Mouse (Mus musculus): ENCODE measurements around the gene Avpi1. TPM values are rescaled to one million over a fixed set of nuclear protein-coding genes. Genes with fewer than 3 reads are reported as not detected.

Avpi1 gene
- polyA plus RNA-seq, 1 experiment from 2014 or later, result 8.1 TPM

GRCm38 (mm10) chr19:42157493-42158237 is 28.8 kb upstream of the Avpi1 start:
- Histone ChIP-seq H3K4me3 (no peak overlapping the region), H3K27ac (replicated peaks) (no peak overlapping the region), H3K9ac (replicated peaks) (no peak overlapping the region), H3K27me3 (no peaks in the 10 kb centered on the region), H3K9me3 (no peaks in the 10 kb centered on the region), H3K4me1 (no peaks in the 10 kb centered on the region), H3K36me3 (no peaks in the 10 kb centered on the region), H3K4me2 (replicated peaks) (no peak overlapping the region)
- 69% methylated on average over 12 of the region's 12 CpGs for WGBS
- no peak for ATAC-seq (replicated peaks)

GRCm38 (mm10) chr19:42151990-42152389 is 23.1 kb upstream of the Avpi1 start:
- Histone ChIP-seq H3K27ac (replicated peaks) (no peak overlapping the region), H3K4me1 (peaks cover 13% of the 10 kb centered on the region), H3K4me2 (replicated peaks) (no peak overlapping the region), H3K9me3 (no peaks in the 10 kb centered on the region), H3K27me3 (peaks cover 9% of the 10 kb centered on the region), H3K36me3 (no peaks in the 10 kb centered on the region), H3K9ac (replicated peaks) (no peak overlapping the region), H3K4me3 (no peak overlapping the region)
- WGBS, result 2% methylated on average over 6 of the region's 6 CpGs
- ATAC-seq (replicated peaks), result 0 out of 2 replicates have a peak, but pooled peaks have one; percentile 17

- 30% methylated on average over 7 of the region's 7 CpGs for WGBS
- peak overlapping the region; percentile 69 for H3K4me2 ChIP-seq (replicated peaks)
- H3K27me3 ChIP-seq, result peaks cover 9% of the 10 kb centered on the region
- peak overlapping the region; percentile 55 for H3K9ac ChIP-seq (replicated peaks)
- no peaks in the 10 kb centered on the region for H3K9me3 ChIP-seq
- H3K4me3 ChIP-seq, result peak overlapping the region; percentile 54
- no peaks in the 10 kb centered on the region for H3K36me3 ChIP-seq
- no peak for ATAC-seq (replicated peaks)
- H3K4me1 ChIP-seq, result peaks cover 13% of the 10 kb centered on the region
- H3K27ac ChIP-seq (replicated peaks), result no peak overlapping the region
Measured at GRCm38 (mm10) chr19:42148569-42148860, 19.7 kb upstream of the Avpi1 start.

- H3K4me3 ChIP-seq, result peak overlapping the region; percentile 54
- peak overlapping the region; percentile 55 for H3K9ac ChIP-seq (replicated peaks)
- H3K27me3 ChIP-seq, result peaks cover 9% of the 10 kb centered on the region
- H3K4me2 ChIP-seq (replicated peaks), result peak overlapping the region; percentile 69
- no peaks in the 10 kb centered on the region for H3K36me3 ChIP-seq
- peaks cover 13% of the 10 kb centered on the region for H3K4me1 ChIP-seq
- peak; percentile 33 for ATAC-seq (replicated peaks)
- H3K9me3 ChIP-seq, result no peaks in the 10 kb centered on the region
- under 1% methylated on average over 63 of the region's 63 CpGs for WGBS
- 0 out of 2 replicates have a peak overlapping the region, but pooled peaks have one; percentile 19 for H3K27ac ChIP-seq (replicated peaks)
Measured at GRCm38 (mm10) chr19:42147769-42148568, 19.1 kb upstream of the Avpi1 start.

- WGBS, result under 1% methylated on average over 47 of the region's 57 CpGs
Measured at GRCm38 (mm10) chr19:42147170-42147768, 18.4 kb upstream of the Avpi1 start, which contains the start of gene Marveld1. TSS of gene Marveld1 (plus strand) at chr19:42147400.

GRCm38 (mm10) chr19:42146276-42147010 is 17.6 kb upstream of the Avpi1 start:
- peaks cover 13% of the 10 kb centered on the region for H3K4me1 ChIP-seq
- H3K9me3 ChIP-seq, result no peaks in the 10 kb centered on the region
- no peak overlapping the region for H3K27ac ChIP-seq (replicated peaks)
- no peak overlapping the region for H3K4me3 ChIP-seq
- WGBS, result 90% methylated on average over 9 of the region's 9 CpGs
- peaks cover 9% of the 10 kb centered on the region for H3K27me3 ChIP-seq
- H3K4me2 ChIP-seq (replicated peaks), result no peak overlapping the region
- no peaks in the 10 kb centered on the region for H3K36me3 ChIP-seq
- no peak overlapping the region for H3K9ac ChIP-seq (replicated peaks)
- ATAC-seq (replicated peaks), result no peak

More at GRCm38 (mm10) chr19:42147170-42147768, 18.4 kb upstream of the Avpi1 start, which contains the start of gene Marveld1:
- ATAC-seq (replicated peaks), result peak; percentile 23; the same call in 1 of the 2 replicates
- 0 out of 2 replicates have a peak within 1 kb of the TSS, but pooled peaks have one; percentile 19 for H3K27ac ChIP-seq (replicated peaks)
- peaks cover 9% of the 10 kb centered on the region for H3K27me3 ChIP-seq
- peaks cover 13% of the 10 kb centered on the region for H3K4me1 ChIP-seq
- H3K36me3 ChIP-seq, result no peaks in the 10 kb centered on the region
- H3K4me3 ChIP-seq, result peak within 1 kb of the TSS; percentile 54
- peak within 1 kb of the TSS; percentile 55 for H3K9ac ChIP-seq (replicated peaks)
- H3K4me2 ChIP-seq (replicated peaks), result peak within 1 kb of the TSS; percentile 69
- no peaks in the 10 kb centered on the region for H3K9me3 ChIP-seq

GRCm38 (mm10) chr19:42145731-42146130 is 16.9 kb upstream of the Avpi1 start:
- no peak overlapping the region for H3K27ac ChIP-seq (replicated peaks)
- peaks cover 13% of the 10 kb centered on the region for H3K4me1 ChIP-seq
- H3K36me3 ChIP-seq, result no peaks in the 10 kb centered on the region
- no peak overlapping the region for H3K4me3 ChIP-seq
- H3K27me3 ChIP-seq, result peaks cover 9% of the 10 kb centered on the region
- no peak for ATAC-seq (replicated peaks)
- H3K9ac ChIP-seq (replicated peaks), result no peak overlapping the region
- 91% methylated on average over 2 of the region's 2 CpGs for WGBS
- H3K4me2 ChIP-seq (replicated peaks), result no peak overlapping the region
- no peaks in the 10 kb centered on the region for H3K9me3 ChIP-seq

- H3K27me3 ChIP-seq, result peaks cover 9% of the 10 kb centered on the region
- peaks cover 13% of the 10 kb centered on the region for H3K4me1 ChIP-seq
- 66% methylated on average over 4 of the region's 4 CpGs for WGBS
Measured at GRCm38 (mm10) chr19:42145210-42145609, 16.4 kb upstream of the Avpi1 start.

GRCm38 (mm10) chr19:42144541-42145167 is 15.8 kb upstream of the Avpi1 start:
- H3K4me1 ChIP-seq, result peaks cover 13% of the 10 kb centered on the region
- 31% methylated on average over 8 of the region's 8 CpGs for WGBS
- H3K4me2 ChIP-seq (replicated peaks), result no peak overlapping the region
- no peaks in the 10 kb centered on the region for H3K9me3 ChIP-seq
- ATAC-seq (replicated peaks), result no peak
- peaks cover 9% of the 10 kb centered on the region for H3K27me3 ChIP-seq
- no peaks in the 10 kb centered on the region for H3K36me3 ChIP-seq
- H3K27ac ChIP-seq (replicated peaks), result no peak overlapping the region
- no peak overlapping the region for H3K9ac ChIP-seq (replicated peaks)
- H3K4me3 ChIP-seq, result no peak overlapping the region

More at GRCm38 (mm10) chr19:42145210-42145609, 16.4 kb upstream of the Avpi1 start:
- ATAC-seq (replicated peaks), result no peak
- H3K9ac ChIP-seq (replicated peaks), result no peak overlapping the region
- no peaks in the 10 kb centered on the region for H3K36me3 ChIP-seq
- H3K27ac ChIP-seq (replicated peaks), result no peak overlapping the region
- H3K4me3 ChIP-seq, result no peak overlapping the region
- H3K4me2 ChIP-seq (replicated peaks), result no peak overlapping the region
- H3K9me3 ChIP-seq, result no peaks in the 10 kb centered on the region

GRCm38 (mm10) chr19:42144067-42144466 is 15.2 kb upstream of the Avpi1 start:
- Histone ChIP-seq H3K27me3 (peaks cover 7% of the 10 kb centered on the region), H3K4me2 (replicated peaks) (no peak overlapping the region), H3K9ac (replicated peaks) (no peak overlapping the region), H3K36me3 (no peaks in the 10 kb centered on the region), H3K9me3 (no peaks in the 10 kb centered on the region), H3K27ac (replicated peaks) (no peak overlapping the region), H3K4me3 (no peak overlapping the region), H3K4me1 (peaks cover 13% of the 10 kb centered on the region)
- no peak for ATAC-seq (replicated peaks)
- WGBS, result 51% methylated on average over 6 of the region's 6 CpGs

- no peak overlapping the region for H3K27ac ChIP-seq (replicated peaks)
- no peaks in the 10 kb centered on the region for H3K36me3 ChIP-seq
- ATAC-seq (replicated peaks), result no peak
- H3K9me3 ChIP-seq, result no peaks in the 10 kb centered on the region
- H3K4me3 ChIP-seq, result no peak overlapping the region
- H3K4me1 ChIP-seq, result peaks cover under 1% of the 10 kb centered on the region
- no peaks in the 10 kb centered on the region for H3K27me3 ChIP-seq
- WGBS, result 76% methylated on average over 2 of the region's 2 CpGs
- no peak overlapping the region for H3K9ac ChIP-seq (replicated peaks)
- H3K4me2 ChIP-seq (replicated peaks), result no peak overlapping the region
Measured at GRCm38 (mm10) chr19:42142757-42143156, 13.9 kb upstream of the Avpi1 start.

Data from forebrain, embryonic 15.5 days (tissue).